Mouse (Mus musculus) liver, embryonic 14.5 days (tissue): ENCODE results near the gene Eya2. TPM values are rescaled to one million over a fixed set of nuclear protein-coding genes. Genes with fewer than 3 reads are reported as not detected.

Experiments used
- ATAC-seq: fragments of 200-750 bp; cut with Nextera tagmentation; 2 replicates; pipeline ENCODE4 v1.8.0; 2017; ENCODE audit warnings: moderate number of reproducible peaks, mild to moderate bottlenecking, moderate library complexity; ENCODE audit not compliant: insufficient read depth
- DNase-seq, 3 experiments: peaks; one replicate each; pipeline ENCODE4 v3.0.0-alpha.2; 2012 to 2013; ENCODE audit warnings: low read depth in 3 of 3, low spot score in 3 of 3
- H3K27ac ChIP-seq: fragments of 300-500 bp; sonication (generic); 2 replicates; pipeline ENCODE4 v1.5.1; 2014; ENCODE audit warnings: moderate library complexity, mild to moderate bottlenecking, control low read depth, inconsistent platforms
- H3K27me3 ChIP-seq: fragments of 300-500 bp; sonication (generic); 2 replicates; pipeline ENCODE4 v1.6.1; 2014; ENCODE audit warnings: mild to moderate bottlenecking, low read length, moderate library complexity; ENCODE audit not compliant: control insufficient read depth, insufficient read depth
- H3K36me3 ChIP-seq: fragments of 300-500 bp; sonication (generic); replicated peaks from 2 replicates; pipeline ENCODE4 v1.6.1; 2014; ENCODE audit warnings: low read depth; ENCODE audit not compliant: control insufficient read depth, insufficient read depth
- H3K4me1 ChIP-seq, 2 experiments: fragments of 200-500 bp in 1 of 2; fragments of 300-500 bp in 1 of 2; sonication (generic) in 1 of 2; replicated peaks; 2 replicates each; pipeline ENCODE4 v1.6.1; 2012 to 2014; ENCODE audit warnings: antibody characterized with exemption in 1 of 2, inconsistent platforms in 1 of 2, low read length in 1 of 2; ENCODE audit not compliant: control insufficient read depth in 2 of 2, insufficient read depth in 2 of 2
- H3K4me2 ChIP-seq: fragments of 300-500 bp; sonication (generic); 2 replicates; pipeline ENCODE4 v1.6.1; 2014; ENCODE audit warnings: low read depth, mild to moderate bottlenecking, control low read depth, moderate library complexity
- H3K4me3 ChIP-seq, 2 experiments: fragments of 200-500 bp in 1 of 2; fragments of 300-500 bp in 1 of 2; sonication (generic) in 1 of 2; 2 replicates each; pipeline ENCODE4 v1.5.1; 2012 to 2014; ENCODE audit warnings: low read depth in 2 of 2, low read length in 2 of 2, mild to moderate bottlenecking in 2 of 2, control low read depth in 1 of 2, inconsistent platforms in 1 of 2, moderate library complexity in 1 of 2; ENCODE audit not compliant: insufficient read depth in 1 of 2
- H3K9ac ChIP-seq: fragments of 300-500 bp; sonication (generic); replicated peaks from 2 replicates; pipeline ENCODE4 v1.6.1; 2014; ENCODE audit warnings: mild to moderate bottlenecking, control low read depth, moderate library complexity
- H3K9me3 ChIP-seq: fragments of 300-500 bp; sonication (generic); 2 replicates; pipeline ENCODE4 v1.6.1; 2016; ENCODE audit warnings: low read length, mixed read lengths; ENCODE audit not compliant: control insufficient read depth
- CTCF ChIP-seq: IDR thresholded peaks from 2 replicates; pipeline ENCODE4 v1.5.1; 2016; ENCODE audit warnings: antibody characterized with exemption, low read depth, control low read depth
- EP300 ChIP-seq: IDR thresholded peaks from 2 replicates; pipeline ENCODE4 v1.6.1; 2016; ENCODE audit warnings: antibody characterized with exemption, low read depth
- WGBS: fragments of 180-500 bp; shearing (Covaris S2); extraction: QIAGEN DNeasy Blood & Tissue Kit; methylation state at CpG from one replicate; pipeline ENCODE4 v1.1.7; 2014; ENCODE audit not compliant: insufficient replicate concordance; 5-methylcytosine and 5-hydroxymethylcytosine counted together
- polyA plus RNA-seq, 2 experiments: library from polyadenylated mRNA; depleted of rRNA in 1 of 2; stranded (reverse) in 1 of 2; unstranded in 1 of 2; fragments of >200 nt; fragmentation: Nextera tagmentation in 1 of 2; extraction: Ambion mirVana in 1 of 2; gene quantifications; 2 replicates each; pipeline versions ENCODE4 v1.2.1 to v1.2.3; 2012 to 2014

The Eya2 gene
- polyA plus RNA-seq, 2 experiments: 0.13 to 0.16 TPM

- TF ChIP-seq CTCF (no peak), EP300 (no peak)
- H3K4me2 ChIP-seq: no peak overlapping the region
Observed at GRCm38 (mm10) chr2:165561861-165562260, 33.0 kb upstream of the Eya2 start.

GRCm38 (mm10) chr2:165563298-165564058, 31.4 kb upstream of the Eya2 start:
- Histone ChIP-seq H3K9ac (no peak overlapping the region), H3K27me3 (peaks cover 9% of the 10 kb centered on the region), H3K9me3 (no peaks in the 10 kb centered on the region), H3K4me3 (peak overlapping the region in 1 of 2 experiments; percentile 18; a peak in 2 of 4 replicates), H3K27ac (no peak overlapping the region), H3K4me1 (no peaks in the 10 kb centered on the region), H3K4me2 (peak overlapping the region; percentile 36; the same call in 1 of the 2 replicates), H3K36me3 (no peaks in the 10 kb centered on the region)
- DNase-seq (no peak), ATAC-seq (no peak)
- no peak for TF ChIP-seq CTCF
- TF ChIP-seq EP300: no peak
- WGBS: 1% methylated on average over 52 of the region's 52 CpGs

More at GRCm38 (mm10) chr2:165561861-165562260, 33.0 kb upstream of the Eya2 start:
- H3K9me3 ChIP-seq: no peaks in the 10 kb centered on the region
- no peak overlapping the region for H3K4me3 ChIP-seq
- DNase-seq: no peak
- H3K27ac ChIP-seq: no peak overlapping the region
- 72% methylated on average over 6 of the region's 6 CpGs for WGBS
- no peak overlapping the region for H3K9ac ChIP-seq
- ATAC-seq: no peak
- no peaks in the 10 kb centered on the region for H3K36me3 ChIP-seq
- no peaks in the 10 kb centered on the region for H3K4me1 ChIP-seq
- H3K27me3 ChIP-seq: peaks cover 9% of the 10 kb centered on the region

GRCm38 (mm10) chr2:165564101-165564500, 30.7 kb upstream of the Eya2 start:
- no peak overlapping the region for H3K4me3 ChIP-seq
- ATAC-seq: no peak
- H3K4me2 ChIP-seq: no peak overlapping the region
- no peaks in the 10 kb centered on the region for H3K9me3 ChIP-seq
- no peak overlapping the region for H3K27ac ChIP-seq
- DNase-seq: no peak
- H3K9ac ChIP-seq: no peak overlapping the region
- H3K36me3 ChIP-seq: no peaks in the 10 kb centered on the region
- peaks cover 9% of the 10 kb centered on the region for H3K27me3 ChIP-seq
- H3K4me1 ChIP-seq: no peaks in the 10 kb centered on the region
- TF ChIP-seq CTCF (no peak), EP300 (no peak)
- 55% methylated on average over 8 of the region's 8 CpGs for WGBS

- H3K9ac ChIP-seq: no peak overlapping the region
- H3K4me3 ChIP-seq: no peak overlapping the region
- DNase-seq: no peak
- 38% methylated on average over 6 of the region's 6 CpGs for WGBS
- TF ChIP-seq CTCF (no peak), EP300 (no peak)
- no peak overlapping the region for H3K4me2 ChIP-seq
- H3K9me3 ChIP-seq: no peaks in the 10 kb centered on the region
- no peak for ATAC-seq
- H3K27ac ChIP-seq: no peak overlapping the region
- peaks cover 9% of the 10 kb centered on the region for H3K27me3 ChIP-seq
- H3K36me3 ChIP-seq: no peaks in the 10 kb centered on the region
- H3K4me1 ChIP-seq: no peaks in the 10 kb centered on the region
Observed at GRCm38 (mm10) chr2:165564620-165565019, 30.2 kb upstream of the Eya2 start.

- Histone ChIP-seq H3K9me3 (no peaks in the 10 kb centered on the region), H3K27ac (no peak overlapping the region), H3K4me1 (no peaks in the 10 kb centered on the region), H3K4me2 (no peak overlapping the region), H3K9ac (no peak overlapping the region), H3K4me3 (no peak overlapping the region), H3K36me3 (no peaks in the 10 kb centered on the region), H3K27me3 (peaks cover 9% of the 10 kb centered on the region)
- no peak for TF ChIP-seq CTCF
- TF ChIP-seq EP300: no peak
- 61% methylated on average over 6 of the region's 6 CpGs for WGBS
- DNase-seq (no peak), ATAC-seq (no peak)
Observed at GRCm38 (mm10) chr2:165566898-165567297, 27.9 kb upstream of the Eya2 start.
